Mouse (Mus musculus): ENCODE measurements at regions not wholly inside any gene's neighbourhood (a gene's known extent, or its start where the extent isn't known, plus 50 kb on each side); places are given as distances from the start of the nearest gene placed in this dataset.
A peak's percentile ranks its signal among the peaks of the same experiment; 100 is the strongest.

DNA sequence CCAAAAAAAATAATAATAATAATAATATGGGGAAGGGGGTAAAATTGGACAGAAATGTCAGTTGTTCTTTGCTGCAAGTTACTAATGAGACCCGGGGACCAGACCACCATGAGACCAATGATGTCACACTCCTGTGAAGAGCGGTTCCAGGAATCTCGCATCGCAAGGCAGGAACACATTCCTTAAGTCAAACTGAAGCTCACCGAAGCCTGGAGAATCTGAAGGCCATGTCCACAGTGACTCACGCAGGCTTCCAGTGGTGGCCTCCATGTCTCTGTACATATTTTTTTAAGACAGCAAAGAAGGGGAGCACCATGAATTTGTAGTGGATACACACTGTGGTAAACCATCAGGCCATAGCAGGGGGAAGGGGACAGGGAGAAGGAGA is 170.1 kb upstream of the Jarid2 start:
- no peak overlapping the region for H3K4me3 ChIP-seq
- H3K9ac ChIP-seq = no peak overlapping the region
- ATAC-seq (ENCODE audit: low FRiP score, low read depth) = no peak
- H3K4me1 ChIP-seq = peaks cover 26% of the 10 kb centered on the region
- no peaks in the 10 kb centered on the region for H3K36me3 ChIP-seq
- 86% methylated on average over 6 of the region's 6 CpGs for WGBS
- no peaks in the 10 kb centered on the region for H3K9me3 ChIP-seq
- no peak overlapping the region for H3K27ac ChIP-seq
- H3K4me2 ChIP-seq (replicated peaks) = no peak overlapping the region
- H3K27me3 ChIP-seq = peaks cover 14% of the 10 kb centered on the region

DNA sequence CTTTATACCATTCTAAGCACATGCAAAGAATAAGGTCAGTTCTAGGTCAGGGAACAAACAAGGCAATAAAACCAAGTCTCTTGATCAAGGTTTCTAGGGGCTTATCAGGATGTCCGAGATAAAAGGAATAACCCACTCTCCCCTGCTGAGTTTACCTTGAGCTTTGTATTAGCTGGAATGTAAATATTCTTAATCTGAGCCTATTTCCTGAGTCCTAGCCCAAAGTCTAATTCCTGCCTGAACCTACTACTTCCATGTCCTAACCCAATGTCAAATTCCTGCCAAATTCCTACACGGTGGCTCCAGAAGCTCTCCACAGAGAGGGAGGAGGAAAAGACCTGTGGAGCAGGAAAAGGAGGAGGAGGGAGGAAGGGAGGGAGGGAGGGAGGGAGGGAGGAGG is 169.6 kb upstream of the Jarid2 start:
- H3K4me3 ChIP-seq = no peak overlapping the region
- 31% methylated on average over 2 of the region's 2 CpGs for WGBS
- H3K36me3 ChIP-seq = no peaks in the 10 kb centered on the region
- H3K9me3 ChIP-seq = no peaks in the 10 kb centered on the region
- no peak overlapping the region for H3K9ac ChIP-seq
- H3K4me2 ChIP-seq (replicated peaks) = no peak overlapping the region
- no peak overlapping the region for H3K27ac ChIP-seq
- ATAC-seq (ENCODE audit: low FRiP score, low read depth) = no peak
- peaks cover 14% of the 10 kb centered on the region for H3K27me3 ChIP-seq
- peaks cover 31% of the 10 kb centered on the region for H3K4me1 ChIP-seq

GRCm38 (mm10) chr13:44564705-44565104 is 164.6 kb upstream of the Jarid2 start:
- Histone ChIP-seq H3K9me3 (no peaks in the 10 kb centered on the region), H3K4me1 (peaks cover 33% of the 10 kb centered on the region), H3K27me3 (no peaks in the 10 kb centered on the region), H3K4me3 (no peak overlapping the region), H3K36me3 (no peaks in the 10 kb centered on the region), H3K4me2 (replicated peaks) (no peak overlapping the region), H3K9ac (no peak overlapping the region), H3K27ac (peak overlapping the region; percentile 28; the same call in 1 of the 2 replicates)
- no peak for ATAC-seq (ENCODE audit: low FRiP score, low read depth)
- 38% methylated on average over 11 of the region's 11 CpGs for WGBS

- Histone ChIP-seq H3K9me3 (peaks cover 5% of the 10 kb centered on the region; the same call in 1 of the 2 replicates), H3K27me3 (no peaks in the 10 kb centered on the region), H3K27ac (no peak overlapping the region), H3K4me1 (peaks cover 33% of the 10 kb centered on the region), H3K4me2 (replicated peaks) (no peak overlapping the region), H3K9ac (no peak overlapping the region), H3K36me3 (no peaks in the 10 kb centered on the region), H3K4me3 (no peak overlapping the region)
- ATAC-seq (ENCODE audit: low FRiP score, low read depth) = no peak
- 49% methylated on average over 2 of the region's 2 CpGs for WGBS
Observed at GRCm38 (mm10) chr13:44567696-44568095, 161.6 kb upstream of the Jarid2 start.

- no peak overlapping the region for H3K9ac ChIP-seq
- H3K4me3 ChIP-seq = no peak overlapping the region
- no peak overlapping the region for H3K4me2 ChIP-seq (replicated peaks)
- no peaks in the 10 kb centered on the region for H3K36me3 ChIP-seq
- H3K27ac ChIP-seq = no peak overlapping the region
- H3K9me3 ChIP-seq = peaks cover 5% of the 10 kb centered on the region; the same call in 1 of the 2 replicates
- H3K27me3 ChIP-seq = no peaks in the 10 kb centered on the region
- 48% methylated on average over 3 of the region's 3 CpGs for WGBS
- H3K4me1 ChIP-seq = peaks cover 18% of the 10 kb centered on the region
- ATAC-seq (ENCODE audit: low FRiP score, low read depth) = no peak
Observed at GRCm38 (mm10) chr13:44569241-44569778, 160.0 kb upstream of the Jarid2 start.

DNA sequence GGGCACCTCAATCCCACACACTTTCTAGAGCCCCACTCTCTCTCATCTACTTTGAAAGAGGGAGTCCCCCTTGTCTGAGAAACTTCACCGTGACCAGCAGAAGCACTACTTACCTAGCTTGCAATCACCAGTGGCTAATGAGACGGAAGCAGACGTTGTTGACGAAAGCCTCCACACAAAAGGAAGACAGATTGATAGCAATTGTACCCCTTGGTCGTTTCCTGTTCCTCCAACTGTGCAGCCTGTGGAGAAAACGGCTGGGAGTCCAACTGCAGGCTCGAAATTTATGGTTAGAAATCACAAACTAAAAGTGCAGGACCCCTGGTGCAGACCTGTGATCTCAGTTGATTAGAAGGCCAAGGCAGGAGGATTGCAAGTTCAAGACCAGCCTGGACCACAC is 155.8 kb upstream of the Jarid2 start:
- Histone ChIP-seq H3K36me3 (no peaks in the 10 kb centered on the region), H3K4me3 (no peak overlapping the region), H3K4me1 (peaks cover 4% of the 10 kb centered on the region; the same call in 1 of the 2 replicates), H3K27me3 (no peaks in the 10 kb centered on the region), H3K9me3 (peaks cover 5% of the 10 kb centered on the region; the same call in 1 of the 2 replicates), H3K27ac (no peak overlapping the region), H3K9ac (no peak overlapping the region), H3K4me2 (replicated peaks) (no peak overlapping the region)
- WGBS = 10% methylated on average over 7 of the region's 7 CpGs
- no peak for ATAC-seq (ENCODE audit: low FRiP score, low read depth)

GRCm38 (mm10) chr13:44579215-44579614 is 150.1 kb upstream of the Jarid2 start:
- no peak overlapping the region for H3K27ac ChIP-seq
- H3K4me3 ChIP-seq = no peak overlapping the region
- no peaks in the 10 kb centered on the region for H3K36me3 ChIP-seq
- 68% methylated on average over 5 of the region's 5 CpGs for WGBS
- no peaks in the 10 kb centered on the region; the same call in 1 of the 2 replicates for H3K27me3 ChIP-seq
- H3K4me1 ChIP-seq = peaks cover 44% of the 10 kb centered on the region
- H3K4me2 ChIP-seq (replicated peaks) = no peak overlapping the region
- peaks cover 9% of the 10 kb centered on the region for H3K9me3 ChIP-seq
- ATAC-seq (ENCODE audit: low FRiP score, low read depth) = no peak
- H3K9ac ChIP-seq = no peak overlapping the region

DNA sequence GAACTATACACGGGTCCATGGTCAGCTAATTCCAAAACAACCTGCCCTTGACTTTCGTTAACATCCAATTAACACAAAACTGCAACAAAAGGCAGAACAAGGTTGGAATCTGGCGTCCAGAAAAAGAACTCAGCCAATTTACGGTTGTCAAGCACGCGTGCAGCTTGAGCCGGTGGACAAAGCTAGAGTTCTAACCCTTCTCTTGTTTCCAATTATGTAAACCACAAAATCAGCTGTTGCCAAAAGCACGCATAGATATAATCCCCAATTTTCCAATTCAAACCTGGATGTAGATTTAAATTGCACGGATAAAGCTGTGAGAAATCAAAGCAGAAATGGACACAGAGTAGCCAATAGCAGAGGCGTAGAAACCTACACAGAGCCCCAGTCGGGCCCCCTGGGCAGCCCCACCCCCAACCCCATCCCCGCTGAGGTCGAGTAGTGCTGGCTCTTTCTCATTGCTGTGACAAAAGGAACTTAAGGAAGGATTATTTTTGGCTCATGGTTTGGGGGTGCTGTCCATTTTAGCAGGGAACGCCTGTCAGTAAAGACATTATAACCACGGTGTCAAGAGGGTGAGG is 149.0 kb upstream of the Jarid2 start:
- no peak overlapping the region for H3K27ac ChIP-seq
- no peak for ATAC-seq (ENCODE audit: low FRiP score, low read depth)
- peaks cover 52% of the 10 kb centered on the region for H3K4me1 ChIP-seq
- peaks cover 9% of the 10 kb centered on the region for H3K9me3 ChIP-seq
- H3K36me3 ChIP-seq = no peaks in the 10 kb centered on the region
- no peak overlapping the region for H3K9ac ChIP-seq
- H3K4me3 ChIP-seq = peak overlapping the region; percentile 2; the same call in 1 of the 2 replicates
- peak overlapping the region; percentile 50 for H3K4me2 ChIP-seq (replicated peaks)
- H3K27me3 ChIP-seq = no peaks in the 10 kb centered on the region; the same call in 1 of the 2 replicates
- 25% methylated on average over 15 of the region's 15 CpGs for WGBS

GRCm38 (mm10) chr13:44580767-44581166 is 148.5 kb upstream of the Jarid2 start:
- peaks cover 52% of the 10 kb centered on the region for H3K4me1 ChIP-seq
- no peak overlapping the region for H3K9ac ChIP-seq
- no peak overlapping the region for H3K27ac ChIP-seq
- no peaks in the 10 kb centered on the region; the same call in 1 of the 2 replicates for H3K27me3 ChIP-seq
- peak overlapping the region; percentile 2; the same call in 1 of the 2 replicates for H3K4me3 ChIP-seq
- peaks cover 9% of the 10 kb centered on the region for H3K9me3 ChIP-seq
- no peaks in the 10 kb centered on the region for H3K36me3 ChIP-seq
- peak overlapping the region; percentile 50 for H3K4me2 ChIP-seq (replicated peaks)
- 13% methylated on average over 9 of the region's 9 CpGs for WGBS
- no peak for ATAC-seq (ENCODE audit: low FRiP score, low read depth)

- Histone ChIP-seq H3K36me3 (no peaks in the 10 kb centered on the region), H3K4me1 (peaks cover 52% of the 10 kb centered on the region), H3K27ac (no peak overlapping the region), H3K9me3 (peaks cover 9% of the 10 kb centered on the region), H3K4me2 (replicated peaks) (peak overlapping the region; percentile 53), H3K27me3 (no peaks in the 10 kb centered on the region; the same call in 1 of the 2 replicates), H3K4me3 (no peak overlapping the region; the same call in 1 of the 2 replicates), H3K9ac (no peak overlapping the region; the same call in 1 of the 2 replicates)
- no peak for ATAC-seq (ENCODE audit: low FRiP score, low read depth)
- WGBS = 17% methylated on average over 23 of the region's 23 CpGs
Observed at GRCm38 (mm10) chr13:44581947-44582766, 147.1 kb upstream of the Jarid2 start.

DNA sequence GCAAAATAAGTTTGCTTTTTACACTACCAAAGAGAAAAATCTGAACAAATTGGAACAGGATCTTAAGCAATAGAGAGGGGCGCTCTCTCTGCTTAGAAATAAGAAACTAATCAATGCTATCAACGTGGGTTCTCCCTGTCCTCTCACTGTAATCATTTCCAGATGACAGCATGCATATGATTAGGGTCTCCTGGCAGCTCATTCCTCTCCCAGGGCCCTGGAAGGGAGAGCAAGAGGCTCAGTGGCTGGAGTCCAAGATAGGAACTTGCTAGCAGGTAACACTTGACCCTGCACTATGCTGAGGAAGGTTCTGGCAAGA is 146.5 kb upstream of the Jarid2 start:
- no peak overlapping the region for H3K4me3 ChIP-seq

GRCm38 (mm10) chr13:44583614-44584013 is 145.7 kb upstream of the Jarid2 start:
- peaks cover 7% of the 10 kb centered on the region for H3K9me3 ChIP-seq

More for the DNA sequence above, 146.5 kb upstream of the Jarid2 start:
- H3K9me3 ChIP-seq = peaks cover 9% of the 10 kb centered on the region
- H3K4me1 ChIP-seq = peaks cover 52% of the 10 kb centered on the region
- H3K9ac ChIP-seq = no peak overlapping the region; the same call in 1 of the 2 replicates
- no peaks in the 10 kb centered on the region for H3K36me3 ChIP-seq
- no peaks in the 10 kb centered on the region; the same call in 1 of the 2 replicates for H3K27me3 ChIP-seq
- H3K27ac ChIP-seq = no peak overlapping the region
- no peak for ATAC-seq (ENCODE audit: low FRiP score, low read depth)
- H3K4me2 ChIP-seq (replicated peaks) = peak overlapping the region; percentile 53
- 11% methylated on average over 2 of the region's 2 CpGs for WGBS

More at GRCm38 (mm10) chr13:44583614-44584013, 145.7 kb upstream of the Jarid2 start:
- ATAC-seq (ENCODE audit: low FRiP score, low read depth) = no peak
- Histone ChIP-seq H3K4me2 (replicated peaks) (no peak overlapping the region), H3K4me1 (peaks cover 52% of the 10 kb centered on the region), H3K36me3 (no peaks in the 10 kb centered on the region), H3K27me3 (no peaks in the 10 kb centered on the region; the same call in 1 of the 2 replicates), H3K4me3 (no peak overlapping the region), H3K27ac (no peak overlapping the region), H3K9ac (no peak overlapping the region)
- 58% methylated on average over 5 of the region's 5 CpGs for WGBS
